Mouse (Mus musculus): ENCODE measurements around the gene Atg16l1. TPM values are rescaled to one million over a fixed set of nuclear protein-coding genes. Genes with fewer than 3 reads are reported as not detected.

Gene Atg16l1
- polyA plus RNA-seq, 1 experiment = 12.3 TPM

DNA sequence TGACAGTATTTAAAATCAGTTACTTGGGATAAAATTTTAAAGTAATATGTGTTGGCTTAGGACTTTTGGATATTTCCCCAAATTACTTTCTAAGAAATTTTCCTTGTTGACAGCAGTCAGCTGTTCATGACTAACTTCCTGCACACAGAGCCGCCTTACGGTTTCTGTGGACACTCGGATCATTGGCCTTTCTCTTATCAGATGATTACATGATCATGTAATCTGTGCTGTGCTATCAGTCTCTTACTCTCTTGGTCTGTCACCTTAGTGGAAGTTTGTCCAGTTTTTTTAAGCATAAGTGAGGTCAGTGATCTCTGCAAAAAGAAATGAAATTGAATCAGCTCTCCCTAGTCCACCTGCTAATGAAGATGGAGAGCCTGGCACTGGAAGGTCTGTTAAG, 16.1 kb downstream of the Atg16l1 start:
- H3K27ac ChIP-seq (ENCODE audit: insufficient read depth, low read depth, low read length) = no peak overlapping the region
- no peaks in the 10 kb centered on the region for H3K4me1 ChIP-seq (ENCODE audit: control insufficient read depth, insufficient read depth, insufficient read length, low read length)
- H3K36me3 ChIP-seq (ENCODE audit: control insufficient read depth, insufficient read depth, low read length) = peaks cover 69% of the 10 kb centered on the region
- H3K27me3 ChIP-seq (ENCODE audit: control insufficient read depth, insufficient read depth, low read length) = no peaks in the 10 kb centered on the region
- WGBS = 90% methylated on average over 3 of the region's 3 CpGs
- H3K4me3 ChIP-seq (ENCODE audit: low read depth, low read length) = no peak overlapping the region
- TF ChIP-seq CTCF (IDR thresholded peaks at IDR 0.05; ENCODE audit: extremely low read depth, insufficient read length, insufficient replicate concordance, low read depth, low read length) (no peak), POLR2A (IDR thresholded peaks at IDR 0.05; ENCODE audit: low read depth, low read length) (no peak)

DNA sequence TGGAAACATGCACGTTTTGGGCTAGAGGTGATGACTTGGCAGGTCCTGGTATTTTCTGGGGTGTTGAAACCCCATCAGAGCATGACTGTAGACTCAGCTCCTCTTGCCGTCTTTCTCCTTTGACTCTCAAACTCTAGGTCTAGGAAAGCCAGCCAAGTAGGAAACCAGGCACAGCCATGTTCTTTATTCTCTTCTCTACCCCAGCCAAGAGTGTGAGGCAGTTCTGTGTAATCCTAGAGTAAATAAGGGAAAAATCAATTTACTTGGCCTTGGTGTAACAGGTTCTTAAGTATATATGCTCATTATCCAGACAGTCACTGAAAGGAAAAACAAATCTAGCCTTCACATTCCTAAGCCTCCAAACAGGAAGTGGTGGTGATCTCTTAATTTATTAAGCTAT, 17.7 kb downstream of the Atg16l1 start:
- TF ChIP-seq CTCF (IDR thresholded peaks at IDR 0.05; ENCODE audit: extremely low read depth, insufficient read length, insufficient replicate concordance, low read depth, low read length) (no peak), POLR2A (IDR thresholded peaks at IDR 0.05; ENCODE audit: low read depth, low read length) (no peak)
- H3K4me1 ChIP-seq (ENCODE audit: control insufficient read depth, insufficient read depth, insufficient read length, low read length) = no peaks in the 10 kb centered on the region
- no peak overlapping the region for H3K4me3 ChIP-seq (ENCODE audit: low read depth, low read length)
- no peaks in the 10 kb centered on the region for H3K27me3 ChIP-seq (ENCODE audit: control insufficient read depth, insufficient read depth, low read length)
- WGBS = 63% methylated on average over 2 of the region's 2 CpGs
- H3K27ac ChIP-seq (ENCODE audit: insufficient read depth, low read depth, low read length) = no peak overlapping the region
- peaks cover 71% of the 10 kb centered on the region for H3K36me3 ChIP-seq (ENCODE audit: control insufficient read depth, insufficient read depth, low read length)

DNA sequence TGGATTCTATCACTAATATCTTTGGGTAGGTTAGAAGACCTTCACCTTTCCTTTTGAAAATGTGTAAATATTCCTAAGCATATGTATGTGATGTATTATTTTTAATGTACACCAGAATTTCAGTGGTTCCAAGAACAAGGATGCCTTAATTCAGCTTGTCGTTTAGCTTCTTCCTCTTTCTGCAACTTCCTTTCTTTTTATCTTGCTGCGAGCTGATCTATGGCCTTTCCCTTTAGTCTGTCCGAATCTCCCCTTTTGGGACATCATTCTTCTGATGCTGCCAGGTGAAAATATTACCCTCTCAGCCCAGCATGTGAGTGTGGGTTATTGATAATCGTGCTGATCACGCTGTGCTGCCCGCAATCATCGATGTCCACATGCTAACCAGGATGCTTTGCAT, 19.2 kb downstream of the Atg16l1 start:
- H3K4me3 ChIP-seq (ENCODE audit: low read depth, low read length) = no peak overlapping the region
- TF ChIP-seq POLR2A (IDR thresholded peaks at IDR 0.05; ENCODE audit: low read depth, low read length) = no peak
- no peak for TF ChIP-seq CTCF (IDR thresholded peaks at IDR 0.05; ENCODE audit: extremely low read depth, insufficient read length, insufficient replicate concordance, low read depth, low read length)
- 90% methylated on average over 7 of the region's 7 CpGs for WGBS
- peaks cover 74% of the 10 kb centered on the region for H3K36me3 ChIP-seq (ENCODE audit: control insufficient read depth, insufficient read depth, low read length)
- no peaks in the 10 kb centered on the region for H3K27me3 ChIP-seq (ENCODE audit: control insufficient read depth, insufficient read depth, low read length)
- H3K27ac ChIP-seq (ENCODE audit: insufficient read depth, low read depth, low read length) = no peak overlapping the region
- no peaks in the 10 kb centered on the region; the same call in 1 of the 2 replicates for H3K4me1 ChIP-seq (ENCODE audit: control insufficient read depth, insufficient read depth, insufficient read length, low read length)

DNA sequence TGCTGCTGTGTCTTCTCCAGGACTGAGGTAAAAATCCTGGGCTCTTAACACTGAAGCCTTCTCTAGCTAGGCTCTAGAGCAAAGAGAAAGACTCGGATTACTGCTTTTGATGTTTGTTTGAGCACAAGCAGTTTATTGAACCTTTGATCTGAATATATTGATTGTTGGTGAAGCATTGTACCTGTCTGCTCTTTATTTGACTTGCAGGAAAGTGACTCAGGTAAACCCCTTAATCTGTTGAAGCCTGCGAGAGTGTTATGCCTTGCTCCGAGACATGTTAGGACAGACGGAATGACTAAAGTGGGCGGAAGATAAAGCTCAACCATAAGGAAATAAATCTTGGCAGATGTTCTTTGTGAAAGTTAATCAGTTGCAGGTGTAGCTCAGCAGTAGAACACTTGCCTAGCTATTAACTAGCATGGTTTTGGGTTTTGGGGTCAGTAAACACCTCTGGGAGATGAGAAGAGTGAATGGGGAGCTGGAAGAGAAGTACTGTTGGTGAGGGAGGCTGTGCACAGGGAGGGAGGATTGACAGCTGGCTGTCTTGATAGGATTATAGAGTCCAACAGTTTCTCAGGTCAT, 23.6 kb downstream of the Atg16l1 start:
- TF ChIP-seq CTCF (IDR thresholded peaks at IDR 0.05; ENCODE audit: extremely low read depth, insufficient read length, insufficient replicate concordance, low read depth, low read length) = no peak
- TF ChIP-seq POLR2A (IDR thresholded peaks at IDR 0.05; ENCODE audit: low read depth, low read length) = no peak
- H3K27me3 ChIP-seq (ENCODE audit: control insufficient read depth, insufficient read depth, low read length) = no peaks in the 10 kb centered on the region
- no peaks in the 10 kb centered on the region; the same call in 1 of the 2 replicates for H3K4me1 ChIP-seq (ENCODE audit: control insufficient read depth, insufficient read depth, insufficient read length, low read length)
- no peak overlapping the region for H3K4me3 ChIP-seq (ENCODE audit: low read depth, low read length)
- no peak overlapping the region; the same call in 1 of the 2 replicates for H3K27ac ChIP-seq (ENCODE audit: insufficient read depth, low read depth, low read length)
- H3K36me3 ChIP-seq (ENCODE audit: control insufficient read depth, insufficient read depth, low read length) = peaks cover 83% of the 10 kb centered on the region
- WGBS = 27% methylated on average over 5 of the region's 5 CpGs

DNA sequence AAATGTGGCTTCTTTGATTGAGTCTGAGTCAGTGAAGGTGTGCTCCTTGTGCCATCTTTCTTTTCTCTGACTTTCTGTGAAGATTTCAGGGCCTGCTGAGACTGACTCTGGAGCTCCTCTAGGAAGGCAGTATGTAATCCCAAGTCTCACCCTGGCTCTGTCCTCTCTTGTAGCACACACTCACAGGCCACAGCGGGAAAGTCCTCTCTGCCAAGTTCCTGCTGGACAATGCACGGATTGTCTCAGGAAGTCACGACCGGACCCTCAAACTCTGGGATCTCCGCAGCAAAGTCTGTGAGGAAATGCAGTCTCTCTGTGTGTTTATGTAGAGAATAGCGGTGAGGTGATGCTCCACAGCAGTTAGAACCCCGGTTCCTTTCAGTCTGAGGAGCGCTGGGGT, 30.0 kb downstream of the Atg16l1 start:
- TF ChIP-seq POLR2A (IDR thresholded peaks at IDR 0.05; ENCODE audit: low read depth, low read length) = no peak
- no peak for TF ChIP-seq CTCF (IDR thresholded peaks at IDR 0.05; ENCODE audit: extremely low read depth, insufficient read length, insufficient replicate concordance, low read depth, low read length)
- no peaks in the 10 kb centered on the region for H3K4me1 ChIP-seq (ENCODE audit: control insufficient read depth, insufficient read depth, insufficient read length, low read length)
- H3K4me3 ChIP-seq (ENCODE audit: low read depth, low read length) = no peak overlapping the region
- H3K36me3 ChIP-seq (ENCODE audit: control insufficient read depth, insufficient read depth, low read length) = peaks cover 78% of the 10 kb centered on the region
- no peak overlapping the region for H3K27ac ChIP-seq (ENCODE audit: insufficient read depth, low read depth, low read length)
- H3K27me3 ChIP-seq (ENCODE audit: control insufficient read depth, insufficient read depth, low read length) = no peaks in the 10 kb centered on the region
- 81% methylated on average over 8 of the region's 8 CpGs for WGBS

DNA sequence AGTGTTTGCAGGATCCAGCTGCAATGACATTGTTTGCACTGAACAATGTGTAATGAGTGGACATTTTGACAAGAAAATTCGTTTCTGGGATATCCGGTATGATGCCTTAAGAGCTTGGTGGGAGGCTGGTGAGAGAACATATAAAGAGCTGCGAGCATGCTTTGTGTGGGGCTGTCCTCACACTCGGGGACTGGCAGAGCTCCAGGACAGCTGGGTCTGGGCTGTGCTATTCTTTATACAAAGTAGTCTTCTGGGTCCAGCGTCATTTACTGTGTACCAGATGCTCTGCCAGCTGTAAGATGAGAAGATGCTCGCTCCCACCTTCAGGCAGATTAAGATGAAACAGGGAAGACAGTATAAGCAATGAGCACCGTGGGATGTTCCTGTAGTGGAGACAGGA, 30.6 kb downstream of the Atg16l1 start:
- H3K27me3 ChIP-seq (ENCODE audit: control insufficient read depth, insufficient read depth, low read length) = no peaks in the 10 kb centered on the region
- no peak overlapping the region for H3K27ac ChIP-seq (ENCODE audit: insufficient read depth, low read depth, low read length)
- no peak overlapping the region for H3K4me3 ChIP-seq (ENCODE audit: low read depth, low read length)
- no peaks in the 10 kb centered on the region for H3K4me1 ChIP-seq (ENCODE audit: control insufficient read depth, insufficient read depth, insufficient read length, low read length)
- TF ChIP-seq POLR2A (IDR thresholded peaks at IDR 0.05; ENCODE audit: low read depth, low read length) (no peak), CTCF (IDR thresholded peaks at IDR 0.05; ENCODE audit: extremely low read depth, insufficient read length, insufficient replicate concordance, low read depth, low read length) (no peak)
- WGBS = 74% methylated on average over 7 of the region's 7 CpGs
- H3K36me3 ChIP-seq (ENCODE audit: control insufficient read depth, insufficient read depth, low read length) = peaks cover 77% of the 10 kb centered on the region

DNA sequence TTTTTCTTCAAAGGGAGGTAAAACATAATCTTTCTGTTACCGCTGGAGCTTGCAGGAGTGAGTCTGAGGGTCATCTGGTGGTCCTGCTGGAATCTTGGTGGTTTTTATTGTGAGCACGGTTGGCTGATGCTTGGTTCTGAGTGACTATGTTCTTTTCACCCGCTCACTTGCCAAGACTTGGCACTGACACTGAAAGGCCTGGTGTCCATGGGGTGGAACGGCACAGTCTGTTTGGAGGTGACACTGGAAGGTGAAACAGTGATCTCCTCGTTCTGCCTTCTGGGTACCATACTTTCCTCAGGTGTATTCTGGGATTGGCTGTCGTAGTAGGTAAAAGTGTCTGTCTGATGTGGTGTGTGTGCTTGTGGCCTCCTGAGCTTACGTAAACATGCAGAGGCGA, 34.0 kb downstream of the Atg16l1 start:
- H3K27ac ChIP-seq (ENCODE audit: insufficient read depth, low read depth, low read length) = no peak overlapping the region
- no peak for TF ChIP-seq POLR2A (IDR thresholded peaks at IDR 0.05; ENCODE audit: low read depth, low read length)
- no peak for TF ChIP-seq CTCF (IDR thresholded peaks at IDR 0.05; ENCODE audit: extremely low read depth, insufficient read length, insufficient replicate concordance, low read depth, low read length)
- H3K4me1 ChIP-seq (ENCODE audit: control insufficient read depth, insufficient read depth, insufficient read length, low read length) = no peaks in the 10 kb centered on the region
- no peaks in the 10 kb centered on the region for H3K27me3 ChIP-seq (ENCODE audit: control insufficient read depth, insufficient read depth, low read length)
- H3K4me3 ChIP-seq (ENCODE audit: low read depth, low read length) = no peak overlapping the region
- 91% methylated on average over 8 of the region's 8 CpGs for WGBS
- H3K36me3 ChIP-seq (ENCODE audit: control insufficient read depth, insufficient read depth, low read length) = peaks cover 70% of the 10 kb centered on the region

Measured in small intestine, adult 2 months (tissue).